Mouse (Mus musculus) heart, embryonic 15.5 days (tissue): Measurements from ENCODE around the gene Msantd2. TPM values are rescaled to one million over a fixed set of nuclear protein-coding genes. Genes with fewer than 3 reads are reported as not detected.

Source experiments
- ATAC-seq: fragments of 200-750 bp; cut with Nextera tagmentation; replicated peaks from 2 replicates; pipeline ENCODE4 v1.8.0; 2017; ENCODE audit warnings: low read depth, moderate TSS enrichment; ENCODE audit not compliant: insufficient number of reproducible peaks, insufficient read depth, low FRiP score
- H3K27ac ChIP-seq: fragments of 300-500 bp; sonication (generic); 2 replicates; pipeline ENCODE4 v1.5.1; 2015; ENCODE audit warnings: mild to moderate bottlenecking, inconsistent platforms
- H3K27me3 ChIP-seq: fragments of 300-500 bp; sonication (generic); 2 replicates; pipeline ENCODE4 v1.6.1; 2015; ENCODE audit warnings: inconsistent platforms
- H3K36me3 ChIP-seq: fragments of 300-500 bp; sonication (generic); 2 replicates; pipeline ENCODE4 v1.6.1; 2015; ENCODE audit warnings: mild to moderate bottlenecking, inconsistent platforms
- H3K4me1 ChIP-seq: fragments of 300-500 bp; sonication (generic); replicated peaks from 2 replicates; pipeline ENCODE4 v1.6.1; 2015; ENCODE audit warnings: inconsistent platforms
- H3K4me2 ChIP-seq: fragments of 300-500 bp; sonication (generic); 2 replicates; pipeline ENCODE4 v1.6.1; 2015; ENCODE audit warnings: inconsistent platforms, mild to moderate bottlenecking, moderate library complexity
- H3K4me3 ChIP-seq: fragments of 300-500 bp; sonication (generic); 2 replicates; pipeline ENCODE4 v1.5.1; 2015; ENCODE audit warnings: mild to moderate bottlenecking, inconsistent platforms
- H3K9ac ChIP-seq: fragments of 300-500 bp; sonication (generic); 2 replicates; pipeline ENCODE4 v1.6.1; 2015; ENCODE audit warnings: mild to moderate bottlenecking, inconsistent platforms
- H3K9me3 ChIP-seq: fragments of 300-500 bp; sonication (generic); replicated peaks from 2 replicates; pipeline ENCODE4 v1.6.1; 2016; ENCODE audit warnings: inconsistent platforms
- WGBS: fragments of 180-500 bp; shearing (Covaris S2); methylation state at CpG from one replicate; pipeline ENCODE4 v1.1.7; 2015; ENCODE audit warnings: mixed read lengths; 5-methylcytosine and 5-hydroxymethylcytosine counted together
- polyA plus RNA-seq: library from polyadenylated mRNA; unstranded; fragments of >200 nt; fragmentation: Nextera tagmentation; extraction: Ambion mirVana; gene quantifications from 2 replicates; pipeline ENCODE4 v1.2.1, GENCODE M21; 2015

Msantd2 gene
- polyA plus RNA-seq, 1 experiment from 2014 or later = 9.5 TPM

GRCm38 (mm10) chr9:37506023-37506422, 16.9 kb downstream of the Msantd2 start:
- Histone ChIP-seq H3K27me3 (no peaks in the 10 kb centered on the region), H3K4me3 (no peak overlapping the region), H3K4me1 (no peaks in the 10 kb centered on the region), H3K9me3 (no peaks in the 10 kb centered on the region), H3K36me3 (no peaks in the 10 kb centered on the region), H3K9ac (no peak overlapping the region), H3K4me2 (no peak overlapping the region), H3K27ac (no peak overlapping the region)
- WGBS = 91% methylated on average over 1 of the region's 1 CpGs
- no peak for ATAC-seq

DNA sequence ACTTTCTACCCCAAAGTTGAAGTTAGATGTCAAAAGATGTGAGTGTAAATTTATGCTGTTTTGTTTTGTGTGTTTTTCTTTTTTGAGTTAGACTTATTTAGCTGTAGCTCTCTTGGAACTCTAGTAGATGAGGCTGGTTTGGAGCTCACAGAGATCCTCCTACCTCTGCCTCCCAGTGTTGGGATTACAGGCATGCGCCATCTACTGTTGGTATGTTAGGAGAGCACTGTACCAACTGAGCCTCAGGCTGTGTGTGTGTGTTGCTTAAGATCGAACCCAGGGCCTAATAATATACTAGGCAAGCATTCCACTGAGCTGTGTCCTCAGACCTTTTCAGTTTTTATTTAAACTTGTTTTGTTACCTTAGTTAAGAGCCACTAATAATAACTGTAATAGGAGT, 23.0 kb downstream of the Msantd2 start:
- no peaks in the 10 kb centered on the region for H3K27me3 ChIP-seq
- H3K4me1 ChIP-seq = peaks cover 12% of the 10 kb centered on the region
- no peak overlapping the region for H3K4me2 ChIP-seq
- H3K9me3 ChIP-seq = no peaks in the 10 kb centered on the region
- no peak overlapping the region for H3K9ac ChIP-seq
- 90% methylated on average over 2 of the region's 2 CpGs for WGBS
- no peaks in the 10 kb centered on the region for H3K36me3 ChIP-seq
- no peak for ATAC-seq
- no peak overlapping the region for H3K4me3 ChIP-seq
- H3K27ac ChIP-seq = no peak overlapping the region

GRCm38 (mm10) chr9:37514456-37514855, 25.3 kb downstream of the Msantd2 start:
- H3K9ac ChIP-seq = no peak overlapping the region
- ATAC-seq = no peak
- peaks cover 12% of the 10 kb centered on the region for H3K4me1 ChIP-seq
- H3K27me3 ChIP-seq = no peaks in the 10 kb centered on the region
- no peaks in the 10 kb centered on the region for H3K9me3 ChIP-seq
- no peak overlapping the region for H3K4me2 ChIP-seq
- H3K36me3 ChIP-seq = peaks cover 8% of the 10 kb centered on the region; the same call in 1 of the 2 replicates
- H3K27ac ChIP-seq = peak overlapping the region; percentile 0; the same call in 1 of the 2 replicates
- 60% methylated on average over 3 of the region's 3 CpGs for WGBS
- no peak overlapping the region for H3K4me3 ChIP-seq

GRCm38 (mm10) chr9:37517467-37517866, 28.3 kb downstream of the Msantd2 start:
- peaks cover 12% of the 10 kb centered on the region for H3K4me1 ChIP-seq
- no peak overlapping the region for H3K27ac ChIP-seq
- H3K9me3 ChIP-seq = no peaks in the 10 kb centered on the region
- WGBS = 50% methylated on average over 1 of the region's 1 CpGs
- H3K4me3 ChIP-seq = no peak overlapping the region
- peaks cover 26% of the 10 kb centered on the region; the same call in 1 of the 2 replicates for H3K36me3 ChIP-seq
- no peak for ATAC-seq
- H3K9ac ChIP-seq = no peak overlapping the region
- H3K27me3 ChIP-seq = no peaks in the 10 kb centered on the region
- no peak overlapping the region for H3K4me2 ChIP-seq

- no peaks in the 10 kb centered on the region for H3K9me3 ChIP-seq
- no peak overlapping the region for H3K4me3 ChIP-seq
- H3K27me3 ChIP-seq = no peaks in the 10 kb centered on the region
- peaks cover 10% of the 10 kb centered on the region for H3K4me1 ChIP-seq
- H3K27ac ChIP-seq = no peak overlapping the region
- 94% methylated on average over 8 of the region's 8 CpGs for WGBS
- no peak overlapping the region for H3K4me2 ChIP-seq
- H3K36me3 ChIP-seq = peaks cover 35% of the 10 kb centered on the region; the same call in 1 of the 2 replicates
- no peak for ATAC-seq
- no peak overlapping the region for H3K9ac ChIP-seq
Observed at GRCm38 (mm10) chr9:37518991-37519390, 29.9 kb downstream of the Msantd2 start.

DNA sequence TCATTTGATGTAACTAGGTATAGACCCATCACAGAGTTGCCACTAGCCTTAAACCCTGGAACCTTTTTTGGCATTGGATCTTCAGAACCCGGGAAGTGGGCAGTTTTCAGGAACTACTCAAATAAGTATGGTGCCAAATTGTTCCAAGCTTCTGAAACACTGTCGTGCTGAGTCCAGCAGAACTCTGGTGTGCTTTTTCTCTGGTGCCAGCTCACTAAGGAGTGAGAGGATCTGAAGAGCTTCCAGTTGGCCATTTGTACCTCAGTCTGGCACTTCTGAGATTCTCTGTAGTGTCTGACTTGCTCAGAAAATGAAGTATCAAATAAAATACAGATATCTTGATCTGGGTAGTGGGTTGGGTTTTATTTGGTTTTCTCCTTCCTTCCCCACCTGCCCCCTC, 30.9 kb downstream of the Msantd2 start:
- H3K4me1 ChIP-seq = peaks cover 5% of the 10 kb centered on the region; the same call in 1 of the 2 replicates
- WGBS = 81% methylated on average over 2 of the region's 2 CpGs
- H3K27me3 ChIP-seq = no peaks in the 10 kb centered on the region
- H3K9me3 ChIP-seq = no peaks in the 10 kb centered on the region
- H3K36me3 ChIP-seq = peaks cover 35% of the 10 kb centered on the region; the same call in 1 of the 2 replicates
- no peak overlapping the region for H3K4me2 ChIP-seq
- no peak overlapping the region for H3K4me3 ChIP-seq
- no peak overlapping the region for H3K9ac ChIP-seq
- H3K27ac ChIP-seq = no peak overlapping the region
- no peak for ATAC-seq

GRCm38 (mm10) chr9:37525461-37525860, 36.3 kb downstream of the Msantd2 start:
- H3K27ac ChIP-seq = no peak overlapping the region
- H3K9ac ChIP-seq = no peak overlapping the region
- no peak for ATAC-seq

GRCm38 (mm10) chr9:37526443-37527395, 37.6 kb downstream of the Msantd2 start:
- 31% methylated on average over 21 of the region's 21 CpGs for whole genome bisulfite sequencing
- Histone ChIP-seq H3K4me2 (peak overlapping the region; percentile 85), H3K9me3 (no peaks in the 10 kb centered on the region), H3K27ac (0 out of 2 replicates have a peak overlapping the region, but pooled peaks have one; percentile 0), H3K36me3 (peaks cover 10% of the 10 kb centered on the region; the same call in 1 of the 2 replicates), H3K9ac (no peak overlapping the region), H3K27me3 (peaks cover 18% of the 10 kb centered on the region; the same call in 1 of the 2 replicates), H3K4me1 (peaks cover 34% of the 10 kb centered on the region), H3K4me3 (peak overlapping the region; percentile 50)
- no peak for ATAC-seq

More at GRCm38 (mm10) chr9:37525461-37525860, 36.3 kb downstream of the Msantd2 start:
- no peak overlapping the region for H3K4me2 ChIP-seq
- peaks cover 17% of the 10 kb centered on the region; the same call in 1 of the 2 replicates for H3K36me3 ChIP-seq
- WGBS = 80% methylated on average over 2 of the region's 2 CpGs
- no peaks in the 10 kb centered on the region for H3K9me3 ChIP-seq
- peaks cover 23% of the 10 kb centered on the region for H3K4me1 ChIP-seq
- no peak overlapping the region for H3K4me3 ChIP-seq
- peaks cover 18% of the 10 kb centered on the region; the same call in 1 of the 2 replicates for H3K27me3 ChIP-seq

DNA sequence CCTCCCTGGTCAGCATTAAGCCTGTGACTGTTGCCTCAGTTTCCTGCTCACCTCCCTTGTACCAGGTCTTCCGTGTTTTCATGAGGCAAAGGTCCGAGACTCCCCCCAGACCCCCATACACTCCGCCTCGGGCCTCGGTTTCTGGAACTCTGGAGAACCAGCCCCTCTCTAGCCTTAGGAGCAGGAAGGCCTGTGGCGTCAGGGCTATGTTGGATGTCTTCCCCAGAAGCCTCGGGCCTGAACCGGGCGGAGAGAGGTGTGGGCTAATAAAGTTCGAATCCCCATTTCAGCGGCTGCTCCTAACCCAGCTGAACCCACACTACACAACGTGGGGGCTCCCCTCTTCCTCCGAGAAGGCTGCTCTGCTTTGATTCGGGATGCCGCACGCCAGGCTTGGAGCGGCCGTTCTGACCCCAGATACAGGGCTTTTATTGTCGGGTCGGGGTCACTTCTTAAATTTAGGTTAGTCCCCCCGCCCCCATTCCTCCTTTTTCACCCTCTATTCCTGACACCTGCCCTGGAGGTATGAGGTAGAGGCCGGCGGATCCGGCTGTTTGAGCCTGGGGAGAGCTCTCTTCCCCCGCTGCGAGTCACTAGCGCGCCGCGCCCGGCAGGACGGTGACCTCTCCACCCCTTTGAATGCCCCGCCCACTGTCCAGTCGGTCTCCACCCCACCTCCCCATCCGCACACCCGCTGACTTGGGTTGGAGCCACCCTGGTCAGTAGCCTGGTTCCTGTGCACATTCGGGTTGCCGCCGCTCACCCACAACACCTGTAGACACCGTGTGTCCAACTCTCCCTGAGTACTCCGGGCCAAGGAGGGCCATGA, 38.5 kb downstream of the Msantd2 start, which contains the start of gene Esam:
Esam (plus strand) TSS at position 683 of the 829 bp plus-strand sequence.
- 7% methylated on average over 41 of the region's 41 CpGs for WGBS
- Histone ChIP-seq H3K4me3 (peak within 1 kb of the TSS; percentile 50), H3K27ac (peak within 1 kb of the TSS; percentile 84), H3K4me1 (peaks cover 34% of the 10 kb centered on the region), H3K9ac (peak within 1 kb of the TSS; percentile 53), H3K36me3 (peaks cover 8% of the 10 kb centered on the region; the same call in 1 of the 2 replicates), H3K27me3 (peaks cover 22% of the 10 kb centered on the region; the same call in 1 of the 2 replicates), H3K4me2 (peak within 1 kb of the TSS; percentile 85), H3K9me3 (no peaks in the 10 kb centered on the region)
- ATAC-seq = peak; percentile 64

GRCm38 (mm10) chr9:37528225-37528970, 39.3 kb downstream of the Msantd2 start:
- no peaks in the 10 kb centered on the region for H3K9me3 ChIP-seq
- peak overlapping the region; percentile 40; the same call in 1 of the 2 replicates for H3K9ac ChIP-seq
- no peaks in the 10 kb centered on the region; the same call in 1 of the 2 replicates for H3K36me3 ChIP-seq
- peak overlapping the region; percentile 50 for H3K4me3 ChIP-seq
- 32% methylated on average over 9 of the region's 9 CpGs for WGBS
- H3K4me2 ChIP-seq = peak overlapping the region; percentile 85
- peaks cover 34% of the 10 kb centered on the region for H3K4me1 ChIP-seq
- peaks cover 22% of the 10 kb centered on the region; the same call in 1 of the 2 replicates for H3K27me3 ChIP-seq
- H3K27ac ChIP-seq = peak overlapping the region; percentile 84
- ATAC-seq = no peak
